Mouse (Mus musculus) intestine, embryonic 14.5 days (tissue): ENCODE results near the gene Diaph2. TPM values are rescaled to one million over a fixed set of nuclear protein-coding genes. Genes with fewer than 3 reads are reported as not detected.

ENCODE experiments used
- ATAC-seq: fragments of 200-750 bp; cut with Nextera tagmentation; replicated peaks from 2 replicates; pipeline ENCODE4 v1.8.0; 2017; ENCODE audit warnings: low read depth, moderate number of reproducible peaks, moderate TSS enrichment, moderate library complexity; ENCODE audit not compliant: low FRiP score, low TSS enrichment
- DNase-seq: peaks from one replicate; pipeline ENCODE4 v3.0.0-alpha.2; 2018; ENCODE audit warnings: low spot score
- H3K27ac ChIP-seq: fragments of 300-500 bp; sonication (generic); 2 replicates; pipeline ENCODE4 v1.5.1; 2014; ENCODE audit warnings: low read depth, mild to moderate bottlenecking, control low read depth
- H3K27me3 ChIP-seq: fragments of 300-500 bp; sonication (generic); replicated peaks from 2 replicates; pipeline ENCODE4 v1.6.1; 2014; ENCODE audit warnings: low read length, control low read depth; ENCODE audit not compliant: control insufficient read depth, insufficient read depth
- H3K36me3 ChIP-seq: fragments of 300-500 bp; sonication (generic); 2 replicates; pipeline ENCODE4 v1.6.1; 2014; ENCODE audit warnings: low read length, control low read depth; ENCODE audit not compliant: control insufficient read depth, insufficient read depth
- H3K4me1 ChIP-seq: fragments of 300-500 bp; sonication (generic); replicated peaks from 2 replicates; pipeline ENCODE4 v1.6.1; 2014; ENCODE audit warnings: low read length, control low read depth, mixed read lengths; ENCODE audit not compliant: control insufficient read depth, insufficient read depth
- H3K4me2 ChIP-seq: fragments of 300-500 bp; sonication (generic); 2 replicates; pipeline ENCODE4 v1.6.1; 2014; ENCODE audit warnings: low read length
- H3K4me3 ChIP-seq: fragments of 300-500 bp; sonication (generic); 2 replicates; pipeline ENCODE4 v1.5.1; 2014; ENCODE audit warnings: low read depth, low read length, control low read depth, mixed read lengths
- H3K9ac ChIP-seq: fragments of 300-500 bp; sonication (generic); 2 replicates; pipeline ENCODE4 v1.6.1; 2014; ENCODE audit warnings: mild to moderate bottlenecking, low read length
- H3K9me3 ChIP-seq: fragments of 300-500 bp; sonication (generic); 2 replicates; pipeline ENCODE4 v1.6.1; 2016; ENCODE audit warnings: low read length, control low read depth; ENCODE audit not compliant: control insufficient read depth
- WGBS: fragments of 180-500 bp; shearing (Covaris S2); extraction: QIAGEN DNeasy Blood & Tissue Kit; methylation state at CpG from one replicate; pipeline ENCODE4 v1.1.7; 2014; 5-methylcytosine and 5-hydroxymethylcytosine counted together
- polyA plus RNA-seq: library from polyadenylated mRNA; unstranded; fragments of >200 nt; fragmentation: Nextera tagmentation; extraction: Ambion mirVana; gene quantifications from 2 replicates; pipeline ENCODE4 v1.2.1, GENCODE M21; 2014

The Diaph2 gene
- 4.5 TPM in 2 replicates for polyA plus RNA-seq

GRCm38 (mm10) chrX:129749571-129750061 lies at the start of gene Diaph2:
Gene Diaph2 (plus strand): TSS chrX:129749742.
- peak; percentile 80 for DNase-seq
- 12% methylated on average over 44 of the region's 49 CpGs for WGBS
- ATAC-seq, result peak; percentile 94
- peak within 1 kb of the TSS; percentile 49 for H3K4me2 ChIP-seq
- H3K9me3 ChIP-seq, result no peaks in the 10 kb centered on the region
- no peaks in the 10 kb centered on the region for H3K4me1 ChIP-seq
- H3K27me3 ChIP-seq, result no peaks in the 10 kb centered on the region
- H3K9ac ChIP-seq, result peak within 1 kb of the TSS; percentile 49
- no peaks in the 10 kb centered on the region for H3K36me3 ChIP-seq
- H3K27ac ChIP-seq, result no peak within 1 kb of the TSS
- H3K4me3 ChIP-seq, result peak within 1 kb of the TSS; percentile 42

- DNase-seq, result no peak
- Histone ChIP-seq H3K9ac (no peak overlapping the region), H3K27ac (no peak overlapping the region), H3K4me2 (no peak overlapping the region), H3K4me3 (no peak overlapping the region), H3K4me1 (no peaks in the 10 kb centered on the region), H3K9me3 (no peaks in the 10 kb centered on the region), H3K27me3 (no peaks in the 10 kb centered on the region), H3K36me3 (no peaks in the 10 kb centered on the region)
- 36% methylated on average over 6 of the region's 6 CpGs for WGBS
- ATAC-seq, result no peak
Observed at GRCm38 (mm10) chrX:129701634-129702312, 47.8 kb upstream of the Diaph2 start.

- H3K27me3 ChIP-seq, result no peaks in the 10 kb centered on the region
- H3K4me2 ChIP-seq, result no peak overlapping the region
- no peaks in the 10 kb centered on the region for H3K4me1 ChIP-seq
- H3K4me3 ChIP-seq, result no peak overlapping the region
- H3K9me3 ChIP-seq, result no peaks in the 10 kb centered on the region
- H3K27ac ChIP-seq, result no peak overlapping the region
- no peak overlapping the region for H3K9ac ChIP-seq
- ATAC-seq (no peak), DNase-seq (no peak)
- WGBS, result 69% methylated on average over 2 of the region's 2 CpGs
- no peaks in the 10 kb centered on the region for H3K36me3 ChIP-seq
Observed at GRCm38 (mm10) chrX:129709656-129710055, 39.9 kb upstream of the Diaph2 start.

- Histone ChIP-seq H3K9me3 (no peaks in the 10 kb centered on the region), H3K9ac (no peak overlapping the region), H3K4me2 (no peak overlapping the region), H3K4me3 (no peak overlapping the region), H3K4me1 (no peaks in the 10 kb centered on the region), H3K36me3 (no peaks in the 10 kb centered on the region), H3K27me3 (no peaks in the 10 kb centered on the region), H3K27ac (no peak overlapping the region)
- ATAC-seq (no peak), DNase-seq (no peak)
- WGBS, result 40% methylated on average over 2 of the region's 2 CpGs
Observed at GRCm38 (mm10) chrX:129728717-129729220, 20.8 kb upstream of the Diaph2 start.

- Histone ChIP-seq H3K27me3 (no peaks in the 10 kb centered on the region), H3K4me2 (no peak overlapping the region), H3K4me3 (no peak overlapping the region), H3K4me1 (no peaks in the 10 kb centered on the region), H3K27ac (no peak overlapping the region), H3K9ac (no peak overlapping the region), H3K36me3 (no peaks in the 10 kb centered on the region), H3K9me3 (no peaks in the 10 kb centered on the region)
- DNase-seq (no peak), ATAC-seq (no peak)
- WGBS, result 23% methylated on average over 1 of the region's 1 CpGs
Observed at GRCm38 (mm10) chrX:129736562-129736961, 13.0 kb upstream of the Diaph2 start.

- Histone ChIP-seq H3K4me1 (no peaks in the 10 kb centered on the region), H3K27me3 (no peaks in the 10 kb centered on the region), H3K9ac (no peak overlapping the region), H3K27ac (no peak overlapping the region), H3K4me2 (no peak overlapping the region), H3K4me3 (no peak overlapping the region), H3K9me3 (no peaks in the 10 kb centered on the region), H3K36me3 (no peaks in the 10 kb centered on the region)
- ATAC-seq (no peak), DNase-seq (no peak)
Observed at GRCm38 (mm10) chrX:129739226-129739625, 10.3 kb upstream of the Diaph2 start.

GRCm38 (mm10) chrX:129742981-129743380 lies 6.6 kb upstream of the Diaph2 start:
- no peaks in the 10 kb centered on the region for H3K9me3 ChIP-seq
- no peaks in the 10 kb centered on the region for H3K36me3 ChIP-seq
- no peak for DNase-seq
- no peak overlapping the region for H3K4me2 ChIP-seq
- no peaks in the 10 kb centered on the region for H3K27me3 ChIP-seq
- H3K27ac ChIP-seq, result no peak overlapping the region
- no peak for ATAC-seq
- 78% methylated on average over 3 of the region's 3 CpGs for WGBS
- H3K4me1 ChIP-seq, result no peaks in the 10 kb centered on the region
- H3K9ac ChIP-seq, result no peak overlapping the region
- H3K4me3 ChIP-seq, result no peak overlapping the region

GRCm38 (mm10) chrX:129745976-129746375 lies 3.6 kb upstream of the Diaph2 start:
- DNase-seq, result no peak
- Histone ChIP-seq H3K9ac (no peak overlapping the region), H3K27ac (no peak overlapping the region), H3K27me3 (no peaks in the 10 kb centered on the region), H3K4me2 (no peak overlapping the region), H3K36me3 (no peaks in the 10 kb centered on the region), H3K9me3 (no peaks in the 10 kb centered on the region), H3K4me1 (no peaks in the 10 kb centered on the region), H3K4me3 (no peak overlapping the region)
- no peak for ATAC-seq
- WGBS, result 81% methylated on average over 3 of the region's 3 CpGs

GRCm38 (mm10) chrX:129749102-129749501 lies 440 bp upstream of the Diaph2 start:
- H3K27ac ChIP-seq, result no peak overlapping the region
- DNase-seq, result no peak
- H3K4me1 ChIP-seq, result no peaks in the 10 kb centered on the region
- no peak overlapping the region for H3K9ac ChIP-seq
- H3K4me3 ChIP-seq, result peak overlapping the region; percentile 42
- ATAC-seq, result no peak
- H3K27me3 ChIP-seq, result no peaks in the 10 kb centered on the region
- 13% methylated on average over 1 of the region's 1 CpGs for WGBS
- no peaks in the 10 kb centered on the region for H3K36me3 ChIP-seq
- peak overlapping the region; percentile 49 for H3K4me2 ChIP-seq
- H3K9me3 ChIP-seq, result no peaks in the 10 kb centered on the region
